Mouse (Mus musculus): ENCODE results near the gene Meltf. TPM values are rescaled to one million over a fixed set of nuclear protein-coding genes. Genes with fewer than 3 reads are reported as not detected.

Meltf gene
- total RNA-seq, 2 experiments from 2014 or later = 0.20 to 0.29 TPM

DNA sequence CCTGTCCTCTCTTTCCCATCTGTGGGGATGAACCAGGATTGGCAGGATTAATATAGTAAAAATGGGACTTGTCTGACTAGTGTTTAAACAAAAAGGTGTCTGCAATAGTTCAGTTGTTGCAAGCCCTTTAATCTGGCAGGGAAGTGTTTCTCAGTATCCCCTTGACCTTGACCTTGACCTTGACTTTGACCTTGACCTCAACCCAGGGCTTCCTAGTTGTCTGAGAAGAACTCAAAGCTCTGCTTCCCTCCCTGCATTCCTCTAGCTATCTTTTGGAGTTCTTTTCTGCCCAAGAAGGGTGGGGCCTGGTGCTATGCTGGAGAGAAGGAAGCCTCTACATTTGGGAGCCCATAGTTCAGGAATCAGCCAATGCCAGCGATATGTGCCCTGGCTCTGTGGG is 23.3 kb downstream of the Meltf start:
- Histone ChIP-seq H3K4me3 (no peak overlapping the region), H3K27ac (no peak overlapping the region)
- no peak for TF ChIP-seq CTCF (conservative IDR thresholded peaks at IDR 0.05)
- DNase-seq (ENCODE audit: low spot score in 2 of 2) = no peak

- H3K27ac ChIP-seq = no peak overlapping the region
- no peak overlapping the region for H3K4me3 ChIP-seq
- DNase-seq (ENCODE audit: low spot score in 2 of 2) = peak in 1 of 2 experiments; percentile 20
- no peak for TF ChIP-seq CTCF (conservative IDR thresholded peaks at IDR 0.05)
Observed at GRCm38 (mm10) chr16:31903239-31903638, 24.6 kb downstream of the Meltf start.

GRCm38 (mm10) chr16:31905331-31905730 is 26.7 kb downstream of the Meltf start:
- no peak for DNase-seq (ENCODE audit: low spot score in 2 of 2)
- no peak overlapping the region for H3K4me3 ChIP-seq
- peak; percentile 69 for TF ChIP-seq CTCF (conservative IDR thresholded peaks at IDR 0.05)
- H3K27ac ChIP-seq = peak overlapping the region; percentile 53; the same call in 1 of the 2 replicates

DNA sequence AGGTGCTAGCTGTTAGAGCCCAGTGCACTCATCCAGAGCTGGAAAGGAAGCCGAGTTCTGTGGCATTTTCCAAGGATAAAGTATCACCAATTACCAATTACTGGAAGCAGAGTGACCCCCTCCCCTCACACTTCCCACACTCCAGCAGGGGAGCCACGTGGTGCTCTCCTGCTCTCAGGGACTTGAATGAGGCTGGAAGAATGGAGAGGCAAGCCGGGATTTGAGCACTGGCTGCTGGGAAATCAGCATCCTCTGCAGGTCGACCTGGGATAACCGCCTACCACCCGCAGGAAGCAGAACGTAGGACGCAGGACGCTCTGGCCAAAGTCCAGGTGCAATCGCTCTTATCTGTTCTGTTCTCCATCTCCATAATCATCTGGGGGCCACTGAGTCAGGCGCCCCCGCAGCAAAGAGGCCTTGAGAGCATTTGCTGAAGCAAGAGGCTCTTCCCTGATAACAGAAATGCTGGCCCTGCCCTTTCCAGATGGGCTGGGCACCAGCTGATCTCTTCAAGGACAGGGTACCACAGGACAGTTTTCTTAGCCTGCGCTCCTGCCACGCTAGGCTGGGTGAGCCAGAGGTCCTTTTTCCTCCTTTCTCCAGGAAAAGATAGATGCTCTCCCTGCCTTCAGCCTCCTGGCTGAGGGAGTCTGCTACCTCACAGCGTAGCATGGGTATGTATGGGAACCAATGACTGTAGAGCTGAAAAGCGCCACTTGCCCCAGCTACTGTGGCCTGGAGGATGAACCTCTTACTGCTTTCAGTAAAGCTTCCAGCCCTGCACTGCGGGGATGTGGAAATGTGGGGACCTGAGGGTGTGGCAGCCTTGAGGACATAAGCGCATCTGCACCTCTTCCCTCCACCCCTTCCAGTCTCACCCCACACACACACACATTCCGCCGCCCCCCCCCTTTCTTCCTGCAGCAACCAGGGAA is 27.5 kb downstream of the Meltf start:
- no peak overlapping the region for H3K4me3 ChIP-seq
- no peak for DNase-seq (ENCODE audit: low spot score in 2 of 2)
- TF ChIP-seq CTCF (conservative IDR thresholded peaks at IDR 0.05) = no peak
- peak overlapping the region; percentile 53; the same call in 1 of the 2 replicates for H3K27ac ChIP-seq

- no peak overlapping the region for H3K27ac ChIP-seq
- no peak for TF ChIP-seq CTCF (conservative IDR thresholded peaks at IDR 0.05)
- H3K4me3 ChIP-seq = no peak overlapping the region
- DNase-seq (ENCODE audit: low spot score in 2 of 2) = no peak
Observed at GRCm38 (mm10) chr16:31906896-31907295, 28.3 kb downstream of the Meltf start.

- H3K4me3 ChIP-seq = peak overlapping the region; percentile 44
- no peak for TF ChIP-seq CTCF (conservative IDR thresholded peaks at IDR 0.05)
- DNase-seq (ENCODE audit: low spot score in 2 of 2) = no peak
- H3K27ac ChIP-seq = peak overlapping the region; percentile 59
Observed at GRCm38 (mm10) chr16:31908959-31909358, 30.3 kb downstream of the Meltf start.

- H3K27ac ChIP-seq = no peak overlapping the region
- no peak for TF ChIP-seq CTCF (conservative IDR thresholded peaks at IDR 0.05)
- no peak overlapping the region for H3K4me3 ChIP-seq
- DNase-seq (ENCODE audit: low spot score in 2 of 2) = no peak
Observed at GRCm38 (mm10) chr16:31910281-31910847, 31.8 kb downstream of the Meltf start.

GRCm38 (mm10) chr16:31917776-31918175 is 39.2 kb downstream of the Meltf start:
- TF ChIP-seq CTCF (conservative IDR thresholded peaks at IDR 0.05) = no peak
- H3K4me3 ChIP-seq = no peak overlapping the region
- H3K27ac ChIP-seq = peak overlapping the region; percentile 62; the same call in 1 of the 2 replicates
- DNase-seq (ENCODE audit: low spot score in 2 of 2) = no peak

GRCm38 (mm10) chr16:31918248-31918724 is 39.7 kb downstream of the Meltf start:
- peak; percentile 97 for TF ChIP-seq CTCF (conservative IDR thresholded peaks at IDR 0.05)
- peak overlapping the region; percentile 62; the same call in 1 of the 2 replicates for H3K27ac ChIP-seq

DNA sequence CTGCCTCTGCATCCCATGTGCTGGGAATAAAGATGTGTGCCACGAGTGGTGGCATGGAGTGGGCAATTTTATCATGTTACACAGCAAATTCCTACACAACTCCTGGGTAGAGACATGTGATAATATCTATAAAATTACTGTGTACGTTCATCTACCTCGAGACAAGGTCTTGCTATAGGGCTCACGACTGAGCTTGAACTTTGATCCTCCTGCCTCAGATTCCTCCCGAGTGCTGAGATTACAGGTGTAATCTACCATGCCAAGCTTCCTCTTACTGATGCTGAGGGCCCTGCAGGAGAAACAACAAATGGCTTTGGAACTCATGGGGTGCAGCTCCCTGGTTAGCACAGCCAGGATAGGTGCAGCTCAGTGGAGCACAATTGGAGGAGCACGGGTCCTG is 45.8 kb downstream of the Meltf start:
- TF ChIP-seq CTCF (conservative IDR thresholded peaks at IDR 0.05) = no peak
- Histone ChIP-seq H3K4me3 (no peak overlapping the region), H3K27ac (no peak overlapping the region)
- no peak for DNase-seq (ENCODE audit: low spot score in 2 of 2)

More at GRCm38 (mm10) chr16:31918248-31918724, 39.7 kb downstream of the Meltf start:
- peak; percentile 87 to 90 for DNase-seq (ENCODE audit: low spot score in 2 of 2)
- no peak overlapping the region for H3K4me3 ChIP-seq

GRCm38 (mm10) chr16:31926091-31926490 is 47.5 kb downstream of the Meltf start:
- no peak for DNase-seq (ENCODE audit: low spot score in 2 of 2)
- Histone ChIP-seq H3K27ac (no peak overlapping the region), H3K4me3 (no peak overlapping the region)
- TF ChIP-seq CTCF (conservative IDR thresholded peaks at IDR 0.05) = no peak

DNA sequence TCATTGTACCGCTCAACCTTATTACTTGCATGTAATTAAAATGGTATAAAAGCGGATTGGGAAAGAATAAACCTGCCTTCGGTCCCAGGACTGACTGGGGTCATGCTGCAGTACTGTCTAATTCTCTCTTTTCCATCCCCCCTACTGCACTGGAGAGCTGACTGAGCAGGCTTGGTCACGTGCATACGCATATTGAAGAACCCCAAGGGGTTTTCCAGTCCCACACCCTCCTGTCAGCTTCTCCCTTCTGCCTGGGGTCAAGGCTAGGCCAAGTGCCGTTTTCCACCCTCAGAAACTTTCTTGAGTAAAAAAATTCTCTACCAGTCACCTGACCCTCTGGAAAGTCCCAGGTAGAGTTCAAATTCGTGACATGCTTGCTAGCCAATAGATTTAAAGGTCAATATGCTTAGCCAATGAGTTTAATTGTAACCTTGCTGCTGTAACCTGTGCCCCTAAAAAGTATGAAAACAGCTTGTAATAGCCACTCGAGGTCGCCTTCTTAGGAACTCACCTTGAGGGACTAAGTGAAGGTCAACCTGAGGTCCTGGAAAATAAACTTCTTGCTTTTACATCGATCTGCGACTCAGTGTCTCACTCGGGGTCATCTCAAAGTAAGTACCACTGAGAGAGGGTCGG is 48.1 kb downstream of the Meltf start:
- H3K27ac ChIP-seq = no peak overlapping the region
- TF ChIP-seq CTCF (conservative IDR thresholded peaks at IDR 0.05) = no peak

GRCm38 (mm10) chr16:31927412-31927811 is 48.8 kb downstream of the Meltf start:
- no peak overlapping the region for H3K27ac ChIP-seq
- DNase-seq (ENCODE audit: low spot score in 2 of 2) = no peak
- no peak for TF ChIP-seq CTCF (conservative IDR thresholded peaks at IDR 0.05)
- no peak overlapping the region for H3K4me3 ChIP-seq

More for the DNA sequence above, 48.1 kb downstream of the Meltf start:
- DNase-seq (ENCODE audit: low spot score in 2 of 2) = no peak
- H3K4me3 ChIP-seq = no peak overlapping the region
